Comparison of ENCODE assay signal across 10 mouse cellular contexts in the genomic region with DNA sequence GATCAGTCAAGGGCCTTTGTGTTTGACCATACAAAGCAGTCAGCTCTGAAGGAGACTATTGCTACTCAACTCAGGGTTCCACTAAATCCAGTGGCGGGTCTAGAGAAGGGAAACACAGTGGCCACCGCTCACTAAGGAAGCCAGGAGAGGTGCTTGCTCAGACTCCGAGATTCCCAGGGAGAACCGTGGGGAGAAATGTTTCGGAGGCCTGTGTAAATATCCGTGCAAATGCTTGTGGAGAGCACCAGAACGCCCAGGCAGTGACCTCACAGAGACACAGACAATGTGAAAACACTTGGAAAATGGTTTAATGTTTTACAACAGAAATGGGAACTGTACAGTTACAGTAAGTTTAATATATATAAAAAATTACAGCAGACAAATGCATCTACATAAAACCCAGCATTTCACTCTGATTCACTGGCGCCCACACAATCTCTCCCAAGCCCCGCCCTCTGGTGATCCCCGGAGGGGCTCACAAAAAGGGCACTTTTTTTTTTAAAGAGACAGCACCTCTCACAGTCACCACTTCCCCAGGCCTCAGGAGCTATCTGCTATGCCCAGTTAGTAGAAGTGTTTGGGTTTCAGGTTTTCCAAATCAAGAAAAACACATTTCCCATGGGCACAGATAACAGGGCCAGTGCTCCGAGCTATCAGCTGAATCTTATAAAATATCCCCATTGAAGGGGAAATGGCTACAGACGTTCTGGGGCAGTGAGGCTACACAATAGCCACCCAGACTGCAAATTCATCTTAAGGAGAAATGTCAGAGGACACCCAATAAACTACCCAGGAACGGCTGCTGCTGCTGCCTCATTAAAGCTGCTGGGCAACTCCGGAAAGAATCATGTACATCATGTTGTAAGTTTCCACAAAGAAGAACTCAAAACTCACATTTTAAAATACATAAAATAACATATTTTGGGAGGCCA.
DNase-seq lines count a peak whose midpoint lies in the region; ATAC-seq lines count a peak whose summit lies in the region.
"Had no signal": no experiment of that assay in that cellular context is flagged by ENCODE, and none has a peak within 500 bp of the region (broad histone marks: within the 10 kb centered on the region; RNA-seq: fewer than 3 reads in every experiment).

No protein-coding gene starts in this region.

- H3K4me3 ChIP-seq in heart, embryonic 13.5 days, result no peak overlapping the region
- no peak overlapping the region for H3K4me3 ChIP-seq in midbrain, embryonic 11.5 days (ENCODE audit: low read depth, low read length)
- no peak overlapping the region for H3K4me3 ChIP-seq in midbrain, embryonic 16.5 days (ENCODE audit: low read depth, low read length)
- H3K4me3 ChIP-seq in embryonic facial prominence, embryonic 14.5 days (ENCODE audit: low read depth, low read length), result no peak overlapping the region
- H3K4me3 ChIP-seq in neural tube, embryonic 13.5 days, result no peak overlapping the region

- no peak overlapping the region for H3K9ac ChIP-seq in heart, embryonic 13.5 days
- H3K9ac ChIP-seq in midbrain, embryonic 11.5 days (ENCODE audit: low read length), result no peak overlapping the region
- H3K9ac ChIP-seq in midbrain, embryonic 16.5 days (ENCODE audit: low read depth, low read length), result no peak overlapping the region
- H3K9ac ChIP-seq in embryonic facial prominence, embryonic 14.5 days (ENCODE audit: low read depth, low read length), result no peak overlapping the region
- H3K9ac ChIP-seq in neural tube, embryonic 13.5 days, result no peak overlapping the region
- H3K9ac ChIP-seq: liver, embryonic 14.5 days had no signal

- no peak for DNase-seq in heart, postnatal 25 days (ENCODE audit: low spot score)
- no peak for DNase-seq in midbrain, embryonic 11.5 days (ENCODE audit: low spot score, missing footprints)
- peak; percentile 33 for DNase-seq in embryonic facial prominence, embryonic 14.5 days (ENCODE audit: low spot score)
- DNase-seq in cerebellum, adult 9-11 months, result no peak
- no peak for DNase-seq in thymus, postnatal 14 days
- DNase-seq: right cerebral cortex, postnatal 4 days had no signal

- peaks cover 24% of the 10 kb centered on the region for H3K4me1 ChIP-seq in heart, embryonic 13.5 days
- peaks cover 4% of the 10 kb centered on the region for H3K4me1 ChIP-seq in midbrain, embryonic 11.5 days (ENCODE audit: control insufficient read depth, insufficient read depth, low read length)
- H3K4me1 ChIP-seq in midbrain, embryonic 16.5 days (ENCODE audit: control insufficient read depth, insufficient read depth, low read length), result peaks cover 8% of the 10 kb centered on the region; the same call in 1 of the 2 replicates
- peaks cover 6% of the 10 kb centered on the region for H3K4me1 ChIP-seq in embryonic facial prominence, embryonic 14.5 days (ENCODE audit: control insufficient read depth, insufficient read depth, low read length)
- peaks cover 28% of the 10 kb centered on the region for H3K4me1 ChIP-seq in neural tube, embryonic 13.5 days (replicated peaks)

- H3K9me3 ChIP-seq in heart, embryonic 13.5 days, result no peaks in the 10 kb centered on the region
- H3K9me3 ChIP-seq in midbrain, embryonic 11.5 days (ENCODE audit: control insufficient read depth, low read length), result no peaks in the 10 kb centered on the region
- H3K9me3 ChIP-seq in midbrain, embryonic 16.5 days (replicated peaks; ENCODE audit: control insufficient read depth, low read length, poor library complexity, severe bottlenecking), result no peaks in the 10 kb centered on the region
- H3K9me3 ChIP-seq in embryonic facial prominence, embryonic 14.5 days (ENCODE audit: control insufficient read depth, low read length), result no peaks in the 10 kb centered on the region
- no peaks in the 10 kb centered on the region for H3K9me3 ChIP-seq in neural tube, embryonic 13.5 days

- no peaks in the 10 kb centered on the region for H3K27me3 ChIP-seq in heart, embryonic 13.5 days (replicated peaks)
- no peaks in the 10 kb centered on the region for H3K27me3 ChIP-seq in midbrain, embryonic 11.5 days (ENCODE audit: control insufficient read depth, insufficient read depth, low read length)
- no peaks in the 10 kb centered on the region for H3K27me3 ChIP-seq in midbrain, embryonic 16.5 days (ENCODE audit: control insufficient read depth, insufficient read depth, low read depth, low read length)
- H3K27me3 ChIP-seq in embryonic facial prominence, embryonic 14.5 days (replicated peaks; ENCODE audit: control insufficient read depth, insufficient read depth, low read length), result no peaks in the 10 kb centered on the region
- no peaks in the 10 kb centered on the region for H3K27me3 ChIP-seq in neural tube, embryonic 13.5 days

- ATAC-seq in heart, embryonic 13.5 days (ENCODE audit: extremely low read depth, insufficient number of reproducible peaks, low FRiP score, low TSS enrichment), result no peak
- ATAC-seq in midbrain, embryonic 11.5 days (ENCODE audit: low FRiP score), result peak; percentile 50; the same call in 1 of the 2 replicates
- ATAC-seq in midbrain, embryonic 16.5 days, result no peak
- ATAC-seq in embryonic facial prominence, embryonic 14.5 days (ENCODE audit: low read depth), result no peak
- ATAC-seq in neural tube, embryonic 13.5 days (ENCODE audit: low read depth), result no peak

- intact Hi-C loops in heart, postnatal 25 days (cut with DNase I), result no loop called here

- no peak overlapping the region for H3K4me2 ChIP-seq in heart, embryonic 13.5 days
- H3K4me2 ChIP-seq in midbrain, embryonic 11.5 days, result no peak overlapping the region
- H3K4me2 ChIP-seq in midbrain, embryonic 16.5 days (ENCODE audit: low read length), result no peak overlapping the region
- no peak overlapping the region for H3K4me2 ChIP-seq in embryonic facial prominence, embryonic 14.5 days (ENCODE audit: low read depth, low read length)
- no peak overlapping the region for H3K4me2 ChIP-seq in neural tube, embryonic 13.5 days

- WGBS in heart, embryonic 13.5 days, result 46% methylated on average over 14 of the region's 14 CpGs
- 62% methylated on average over 14 of the region's 14 CpGs for WGBS in midbrain, embryonic 11.5 days
- 46% methylated on average over 14 of the region's 14 CpGs for WGBS in midbrain, embryonic 16.5 days
- 43% methylated on average over 14 of the region's 14 CpGs for WGBS in embryonic facial prominence, embryonic 14.5 days
- WGBS in neural tube, embryonic 13.5 days, result 36% methylated on average over 14 of the region's 14 CpGs

- H3K27ac ChIP-seq in heart, embryonic 13.5 days (replicated peaks), result peak overlapping the region; percentile 4
- no peak overlapping the region for H3K27ac ChIP-seq in midbrain, embryonic 11.5 days (ENCODE audit: low read depth, low read length)
- no peak overlapping the region for H3K27ac ChIP-seq in midbrain, embryonic 16.5 days (ENCODE audit: low read length)
- no peak overlapping the region for H3K27ac ChIP-seq in embryonic facial prominence, embryonic 14.5 days (replicated peaks; ENCODE audit: low read depth, low read length)
- peak overlapping the region; percentile 65; the same call in 1 of the 2 replicates for H3K27ac ChIP-seq in neural tube, embryonic 13.5 days (replicated peaks)
- H3K27ac ChIP-seq: liver, embryonic 14.5 days had no signal

- H3K36me3 ChIP-seq in heart, embryonic 13.5 days, result peaks cover 23% of the 10 kb centered on the region; the same call in 1 of the 2 replicates
- H3K36me3 ChIP-seq in midbrain, embryonic 11.5 days (ENCODE audit: control insufficient read depth, insufficient read depth, low read length), result no peaks in the 10 kb centered on the region
- 0 out of 2 replicates have a peak, but pooled peaks cover 3% of the 10 kb centered on the region for H3K36me3 ChIP-seq in midbrain, embryonic 16.5 days (ENCODE audit: control insufficient read depth, insufficient read depth, low read length)
- H3K36me3 ChIP-seq in embryonic facial prominence, embryonic 14.5 days (ENCODE audit: control insufficient read depth, insufficient read depth, low read length), result no peaks in the 10 kb centered on the region
- peaks cover 10% of the 10 kb centered on the region; the same call in 1 of the 2 replicates for H3K36me3 ChIP-seq in neural tube, embryonic 13.5 days

Comparison
In these comparisons a context has a peak if more than half of its experiments do, and no peak if none do; other contexts are left out.
1. H3K27ac ChIP-seq: peak in heart, embryonic 13.5 days (single experiment) and neural tube, embryonic 13.5 days (single experiment); none in midbrain, embryonic 11.5 days (single experiment), midbrain, embryonic 16.5 days (single experiment) and embryonic facial prominence, embryonic 14.5 days (single experiment).